Mouse (Mus musculus) limb, embryonic 12.5 days (tissue): ENCODE measurements around the gene Ccdc9b. TPM values are rescaled to one million over a fixed set of nuclear protein-coding genes. Genes with fewer than 3 reads are reported as not detected.

Source experiments
- ATAC-seq: fragments of 200-750 bp; cut with Nextera tagmentation; 2 replicates; pipeline ENCODE4 v1.8.0; 2017; ENCODE audit warnings: low read depth, moderate TSS enrichment; ENCODE audit not compliant: insufficient number of reproducible peaks, insufficient read depth, low FRiP score, low TSS enrichment
- H3K27ac ChIP-seq: fragments of 300-500 bp; sonication (generic); 2 replicates; pipeline ENCODE4 v1.5.1; 2016; ENCODE audit warnings: mild to moderate bottlenecking, moderate library complexity
- H3K27me3 ChIP-seq: fragments of 300-500 bp; sonication (generic); 2 replicates; pipeline ENCODE4 v1.6.1; 2016; ENCODE audit warnings: mild to moderate bottlenecking, moderate library complexity
- H3K36me3 ChIP-seq: fragments of 300-500 bp; sonication (generic); 2 replicates; pipeline ENCODE4 v1.6.1; 2016; ENCODE audit warnings: mild to moderate bottlenecking, moderate library complexity
- H3K4me1 ChIP-seq: fragments of 300-500 bp; sonication (generic); replicated peaks from 2 replicates; pipeline ENCODE4 v1.6.1; 2016
- H3K4me2 ChIP-seq: fragments of 300-500 bp; sonication (generic); 2 replicates; pipeline ENCODE4 v1.6.1; 2016; ENCODE audit warnings: mild to moderate bottlenecking, moderate library complexity
- H3K4me3 ChIP-seq: fragments of 300-500 bp; sonication (generic); replicated peaks from 2 replicates; pipeline ENCODE4 v1.5.1; 2016; ENCODE audit warnings: mild to moderate bottlenecking
- H3K9ac ChIP-seq: fragments of 300-500 bp; sonication (generic); replicated peaks from 2 replicates; pipeline ENCODE4 v1.6.1; 2016; ENCODE audit warnings: mild to moderate bottlenecking, moderate library complexity
- H3K9me3 ChIP-seq: fragments of 300-500 bp; sonication (generic); 2 replicates; pipeline ENCODE4 v1.6.1; 2016; ENCODE audit warnings: mild to moderate bottlenecking, moderate library complexity
- WGBS: fragments of 180-500 bp; shearing (Covaris S2); methylation state at CpG from one replicate; pipeline ENCODE4 v1.1.7; 2016; 5-methylcytosine and 5-hydroxymethylcytosine counted together
- polyA plus RNA-seq: library from polyadenylated mRNA; unstranded; fragments of >200 nt; fragmentation: Nextera tagmentation; extraction: Ambion mirVana; gene quantifications from 2 replicates; pipeline ENCODE4 v1.2.1, GENCODE M21; 2016

Gene Ccdc9b
- polyA plus RNA-seq, 1 experiment from 2014 or later = 0.51 TPM

- no peaks in the 10 kb centered on the region for H3K36me3 ChIP-seq
- WGBS = 68% methylated on average over 4 of the region's 4 CpGs
- H3K9me3 ChIP-seq = no peaks in the 10 kb centered on the region
- ATAC-seq = no peak
- no peak overlapping the region for H3K4me3 ChIP-seq
- no peak overlapping the region for H3K4me2 ChIP-seq
- no peak overlapping the region for H3K9ac ChIP-seq
- H3K4me1 ChIP-seq = peaks cover 9% of the 10 kb centered on the region; the same call in 1 of the 2 replicates
- no peak overlapping the region for H3K27ac ChIP-seq
- H3K27me3 ChIP-seq = peaks cover 22% of the 10 kb centered on the region
Observed at GRCm38 (mm10) chr2:118778418-118778817, 16.0 kb upstream of the Ccdc9b start.

GRCm38 (mm10) chr2:118776295-118776694, 13.8 kb upstream of the Ccdc9b start:
- WGBS = 76% methylated on average over 2 of the region's 2 CpGs

GRCm38 (mm10) chr2:118775846-118776245, 13.4 kb upstream of the Ccdc9b start:
- Histone ChIP-seq H3K4me1 (peaks cover 9% of the 10 kb centered on the region; the same call in 1 of the 2 replicates), H3K27me3 (peaks cover 13% of the 10 kb centered on the region), H3K9me3 (no peaks in the 10 kb centered on the region), H3K4me3 (no peak overlapping the region), H3K4me2 (no peak overlapping the region), H3K27ac (no peak overlapping the region), H3K9ac (no peak overlapping the region), H3K36me3 (no peaks in the 10 kb centered on the region)
- ATAC-seq = no peak
- 52% methylated on average over 4 of the region's 4 CpGs for WGBS

More at GRCm38 (mm10) chr2:118776295-118776694, 13.8 kb upstream of the Ccdc9b start:
- ATAC-seq = no peak
- Histone ChIP-seq H3K4me1 (peaks cover 9% of the 10 kb centered on the region; the same call in 1 of the 2 replicates), H3K4me3 (no peak overlapping the region), H3K4me2 (no peak overlapping the region), H3K9me3 (no peaks in the 10 kb centered on the region), H3K9ac (no peak overlapping the region), H3K27me3 (peaks cover 16% of the 10 kb centered on the region), H3K36me3 (no peaks in the 10 kb centered on the region), H3K27ac (no peak overlapping the region)

GRCm38 (mm10) chr2:118775396-118775795, 12.9 kb upstream of the Ccdc9b start:
- 57% methylated on average over 1 of the region's 1 CpGs for WGBS
- no peak overlapping the region for H3K27ac ChIP-seq

GRCm38 (mm10) chr2:118774536-118774935, 12.1 kb upstream of the Ccdc9b start:
- Histone ChIP-seq H3K27me3 (no peaks in the 10 kb centered on the region), H3K36me3 (no peaks in the 10 kb centered on the region), H3K4me3 (no peak overlapping the region), H3K4me2 (no peak overlapping the region), H3K9ac (no peak overlapping the region), H3K9me3 (no peaks in the 10 kb centered on the region), H3K27ac (no peak overlapping the region), H3K4me1 (peaks cover 3% of the 10 kb centered on the region; the same call in 1 of the 2 replicates)
- ATAC-seq = no peak
- WGBS = 73% methylated on average over 2 of the region's 2 CpGs

More at GRCm38 (mm10) chr2:118775396-118775795, 12.9 kb upstream of the Ccdc9b start:
- H3K9ac ChIP-seq = no peak overlapping the region
- peaks cover 9% of the 10 kb centered on the region; the same call in 1 of the 2 replicates for H3K4me1 ChIP-seq
- no peak overlapping the region for H3K4me3 ChIP-seq
- no peaks in the 10 kb centered on the region for H3K36me3 ChIP-seq
- no peaks in the 10 kb centered on the region for H3K9me3 ChIP-seq
- H3K4me2 ChIP-seq = no peak overlapping the region
- ATAC-seq = no peak
- H3K27me3 ChIP-seq = peaks cover 8% of the 10 kb centered on the region

GRCm38 (mm10) chr2:118772158-118772874, 9.9 kb upstream of the Ccdc9b start, which contains the start of gene Phgr1:
Phgr1 (plus strand) TSS chr2:118772769.
- no peak for ATAC-seq
- WGBS = 81% methylated on average over 6 of the region's 6 CpGs
- H3K4me2 ChIP-seq = no peak within 1 kb of the TSS

GRCm38 (mm10) chr2:118766041-118767033, 3.9 kb upstream of the Ccdc9b start:
- H3K4me3 ChIP-seq = no peak overlapping the region
- no peak for ATAC-seq
- no peaks in the 10 kb centered on the region for H3K9me3 ChIP-seq
- no peak overlapping the region for H3K27ac ChIP-seq
- H3K4me1 ChIP-seq = peaks cover 23% of the 10 kb centered on the region
- H3K27me3 ChIP-seq = peaks cover 29% of the 10 kb centered on the region
- H3K36me3 ChIP-seq = no peaks in the 10 kb centered on the region
- WGBS = 78% methylated on average over 10 of the region's 10 CpGs
- H3K9ac ChIP-seq = no peak overlapping the region
- H3K4me2 ChIP-seq = no peak overlapping the region

More at GRCm38 (mm10) chr2:118772158-118772874, 9.9 kb upstream of the Ccdc9b start, which contains the start of gene Phgr1:
- no peaks in the 10 kb centered on the region for H3K9me3 ChIP-seq
- H3K9ac ChIP-seq = no peak within 1 kb of the TSS; the same call in 1 of the 2 replicates
- no peaks in the 10 kb centered on the region for H3K4me1 ChIP-seq
- H3K27me3 ChIP-seq = no peaks in the 10 kb centered on the region
- no peak within 1 kb of the TSS for H3K4me3 ChIP-seq
- no peaks in the 10 kb centered on the region for H3K36me3 ChIP-seq
- no peak within 1 kb of the TSS for H3K27ac ChIP-seq

- Histone ChIP-seq H3K4me2 (no peak overlapping the region), H3K4me3 (no peak overlapping the region), H3K36me3 (no peaks in the 10 kb centered on the region), H3K9me3 (no peaks in the 10 kb centered on the region), H3K27me3 (peaks cover 43% of the 10 kb centered on the region), H3K27ac (no peak overlapping the region), H3K4me1 (peaks cover 26% of the 10 kb centered on the region), H3K9ac (no peak overlapping the region)
- no peak for ATAC-seq
- 79% methylated on average over 5 of the region's 5 CpGs for WGBS
Observed at GRCm38 (mm10) chr2:118764875-118765274, 2.4 kb upstream of the Ccdc9b start.

GRCm38 (mm10) chr2:118764094-118764831, 1.8 kb upstream of the Ccdc9b start:
- Histone ChIP-seq H3K27ac (no peak overlapping the region), H3K36me3 (no peaks in the 10 kb centered on the region), H3K4me2 (peak overlapping the region; percentile 24), H3K9ac (no peak overlapping the region), H3K4me3 (no peak overlapping the region), H3K9me3 (no peaks in the 10 kb centered on the region), H3K27me3 (peaks cover 45% of the 10 kb centered on the region), H3K4me1 (peaks cover 26% of the 10 kb centered on the region)
- ATAC-seq = no peak
- WGBS = 25% methylated on average over 11 of the region's 11 CpGs

GRCm38 (mm10) chr2:118763469-118763868, 1.0 kb upstream of the Ccdc9b start:
- Histone ChIP-seq H3K27me3 (peaks cover 52% of the 10 kb centered on the region), H3K4me2 (no peak overlapping the region), H3K4me1 (peaks cover 26% of the 10 kb centered on the region), H3K4me3 (no peak overlapping the region), H3K36me3 (no peaks in the 10 kb centered on the region), H3K27ac (no peak overlapping the region), H3K9ac (no peak overlapping the region), H3K9me3 (no peaks in the 10 kb centered on the region)
- 78% methylated on average over 7 of the region's 7 CpGs for WGBS
- no peak for ATAC-seq
